Comparison of ENCODE assay signal across 30 mouse cellular contexts in genomic region chr5:92994861-92995260, GRCm38 (mm10). TPM values are rescaled to one million over a fixed set of nuclear protein-coding genes. Genes with fewer than 3 reads are reported as not detected.
A peak's percentile ranks its signal among the peaks of the same experiment; 100 is the strongest.
DNase-seq lines count a peak whose midpoint lies in the region; ATAC-seq lines count a peak whose summit lies in the region.
"Had no signal": no experiment of that assay in that cellular context is flagged by ENCODE, and none has a peak within 500 bp of the region (broad histone marks: within the 10 kb centered on the region; RNA-seq: fewer than 3 reads in every experiment).

No protein-coding gene starts in this region.

- 88% methylated on average over 2 of the region's 2 CpGs for WGBS in intestine, embryonic 16.5 days
- WGBS in intestine, embryonic 15.5 days: 92% methylated on average over 2 of the region's 2 CpGs
- 84% methylated on average over 2 of the region's 2 CpGs for WGBS in embryonic facial prominence, embryonic 10.5 days

- no peak overlapping the region for H3K4me3 ChIP-seq in intestine, embryonic 16.5 days (ENCODE audit: low read length)
- H3K4me3 ChIP-seq in intestine, embryonic 15.5 days (replicated peaks): no peak overlapping the region
- no peak overlapping the region for H3K4me3 ChIP-seq in embryonic facial prominence, embryonic 10.5 days
- H3K4me3 ChIP-seq: embryonic facial prominence, embryonic 13.5 days; forebrain, embryonic 10.5 days; forebrain, embryonic 15.5 days; layer of hippocampus, adult 2 months; limb, embryonic 15.5 days; liver, embryonic 13.5 days; stomach, embryonic 15.5 days had no signal

- no peaks in the 10 kb centered on the region for H3K36me3 ChIP-seq in intestine, embryonic 16.5 days (ENCODE audit: control insufficient read depth, insufficient read depth, low read length)
- H3K36me3 ChIP-seq in intestine, embryonic 15.5 days: no peaks in the 10 kb centered on the region
- H3K36me3 ChIP-seq in embryonic facial prominence, embryonic 10.5 days (replicated peaks): no peaks in the 10 kb centered on the region
- H3K36me3 ChIP-seq: embryonic facial prominence, embryonic 13.5 days; forebrain, embryonic 10.5 days; forebrain, embryonic 15.5 days; limb, embryonic 15.5 days; liver, embryonic 13.5 days; stomach, embryonic 15.5 days had no signal

- no peaks in the 10 kb centered on the region for H3K9me3 ChIP-seq in intestine, embryonic 16.5 days (ENCODE audit: control insufficient read depth, low read length)
- no peaks in the 10 kb centered on the region for H3K9me3 ChIP-seq in intestine, embryonic 15.5 days
- H3K9me3 ChIP-seq in embryonic facial prominence, embryonic 10.5 days: no peaks in the 10 kb centered on the region
- H3K9me3 ChIP-seq: embryonic facial prominence, embryonic 13.5 days; forebrain, embryonic 10.5 days; forebrain, embryonic 15.5 days; limb, embryonic 15.5 days; liver, embryonic 13.5 days; stomach, embryonic 15.5 days had no signal

- no peak; the same call in 1 of the 2 replicates for ATAC-seq in intestine, embryonic 16.5 days
- ATAC-seq in intestine, embryonic 15.5 days: no peak
- ATAC-seq: activated CD4-positive, CD25-positive, alpha-beta regulatory T cell, adult 4 months; forebrain, embryonic 15.5 days; hindbrain, postnatal 0 days; midbrain, embryonic 16.5 days had no signal

- intact Hi-C loops in left cerebral cortex, postnatal 14 days (cut with DNase I): loop anchor here (5.0 kb wide), 1 partner anchor 97 kb away; the partner anchor contains the start of gene Sept11

- no peak overlapping the region for H3K4me2 ChIP-seq in intestine, embryonic 16.5 days (ENCODE audit: low read depth, low read length)
- H3K4me2 ChIP-seq in intestine, embryonic 15.5 days (replicated peaks): no peak overlapping the region
- H3K4me2 ChIP-seq: embryonic facial prominence, embryonic 13.5 days; forebrain, embryonic 15.5 days; heart, embryonic 11.5 days; limb, embryonic 15.5 days; liver, embryonic 13.5 days; midbrain, embryonic 11.5 days; stomach, embryonic 15.5 days had no signal

- peak; percentile 32 for DNase-seq in adrenal gland, postnatal 14 days
- no peak for DNase-seq in adrenal gland, adult 2 months
- no peak for DNase-seq in embryonic facial prominence, embryonic 10.5 days (ENCODE audit: low spot score)
- peak; percentile 47 for DNase-seq in lung, postnatal 10 days
- DNase-seq in left cerebral cortex, postnatal 14 days (ENCODE audit: low spot score in 2 of 2): no peak
- DNase-seq: adrenal gland, adult 8-10 months; cerebellum, adult 11 months; cerebellum, adult 9-11 months; embryo, embryonic 11 days; heart, postnatal 10 days; kidney, adult 11 months; kidney, postnatal 36 days; left cerebral cortex, postnatal 4 days; liver, embryonic 13.5 days; right cerebral cortex, postnatal 25 days had no signal

- peaks cover 34% of the 10 kb centered on the region for H3K4me1 ChIP-seq in intestine, embryonic 16.5 days (ENCODE audit: control insufficient read depth, insufficient read depth, low read length)
- H3K4me1 ChIP-seq in intestine, embryonic 15.5 days (replicated peaks): peaks cover 18% of the 10 kb centered on the region
- H3K4me1 ChIP-seq in embryonic facial prominence, embryonic 10.5 days: peaks cover 43% of the 10 kb centered on the region
- H3K4me1 ChIP-seq: forebrain, embryonic 15.5 days; liver, embryonic 13.5 days had no signal

- peak overlapping the region; percentile 66 for H3K27ac ChIP-seq in intestine, embryonic 16.5 days (ENCODE audit: low read length)
- no peak overlapping the region for H3K27ac ChIP-seq in intestine, embryonic 15.5 days
- H3K27ac ChIP-seq in embryonic facial prominence, embryonic 10.5 days (replicated peaks): peak overlapping the region; percentile 44; the same call in 1 of the 2 replicates
- H3K27ac ChIP-seq: embryonic facial prominence, embryonic 13.5 days; forebrain, embryonic 10.5 days; forebrain, embryonic 15.5 days; hindbrain, postnatal 0 days; layer of hippocampus, adult 2 months; limb, embryonic 15.5 days; liver, embryonic 13.5 days; stomach, embryonic 15.5 days had no signal

- no peak overlapping the region for H3K9ac ChIP-seq in intestine, embryonic 16.5 days (ENCODE audit: low read depth, low read length)
- no peak overlapping the region for H3K9ac ChIP-seq in intestine, embryonic 15.5 days
- H3K9ac ChIP-seq: embryonic facial prominence, embryonic 13.5 days; forebrain, embryonic 15.5 days; limb, embryonic 15.5 days; liver, embryonic 13.5 days; stomach, embryonic 15.5 days had no signal

- no peaks in the 10 kb centered on the region for H3K27me3 ChIP-seq in intestine, embryonic 16.5 days (replicated peaks; ENCODE audit: control insufficient read depth, insufficient read depth, low read length)
- no peaks in the 10 kb centered on the region for H3K27me3 ChIP-seq in intestine, embryonic 15.5 days (replicated peaks)
- no peaks in the 10 kb centered on the region for H3K27me3 ChIP-seq in embryonic facial prominence, embryonic 10.5 days (replicated peaks; ENCODE audit: low read depth, poor library complexity, severe bottlenecking)
- H3K27me3 ChIP-seq: CH12.LX; embryonic facial prominence, embryonic 13.5 days; forebrain, embryonic 15.5 days; limb, embryonic 15.5 days; liver, embryonic 13.5 days; stomach, embryonic 15.5 days had no signal

RNA-seq across cellular contexts. Expression of gene Sowahb, which starts 50.0 kb away (rescaled TPM):
- 0.78 TPM in 1 of 2 replicates, not detected in the other for total RNA-seq in adrenal gland, postnatal 14 days (2021)
- under 1 TPM in 1 of 2 experiments, not detected in 1; 0.07 TPM for total RNA-seq in adrenal gland, adult 2 months (2021)
- not detected in 2 replicates for polyA plus RNA-seq in adrenal gland, adult 2 months (2012; rRNA removed)
- 5.2 and 7.6 TPM in 2 replicates for polyA plus RNA-seq in intestine, embryonic 16.5 days (2015; fragmentation: Nextera tagmentation; extraction: Ambion mirVana)
- 5.8 and 6.1 TPM in 2 replicates for polyA plus RNA-seq in intestine, embryonic 15.5 days (2015; fragmentation: Nextera tagmentation; extraction: Ambion mirVana)
- polyA plus RNA-seq in embryonic facial prominence, embryonic 10.5 days (2016; fragmentation: Nextera tagmentation; extraction: Ambion mirVana): 0.78 and 0.85 TPM in 2 replicates
- total RNA-seq in left cerebral cortex, postnatal 14 days (2021): 1 to 10 TPM; 5.2 to 6.8 TPM
- total RNA-seq: CH12.LX; megakaryocyte, adult 5-6 weeks had no signal
- polyA plus RNA-seq: activated CD4-positive, CD25-positive, alpha-beta regulatory T cell, adult 4 months; midbrain, embryonic 16.5 days had no signal

Comparison
In these comparisons a context has a peak if more than half of its experiments do, and no peak if none do; other contexts are left out.
1. DNase-seq: peak in adrenal gland, postnatal 14 days (single experiment) and lung, postnatal 10 days (single experiment); none in adrenal gland, adult 2 months (single experiment), embryonic facial prominence, embryonic 10.5 days (single experiment) and left cerebral cortex, postnatal 14 days (0 of 2).